Mouse (Mus musculus): Measurements from ENCODE around the gene Pmpca. TPM values are rescaled to one million over a fixed set of nuclear protein-coding genes. Genes with fewer than 3 reads are reported as not detected.

The Pmpca gene
- polyA plus RNA-seq (2016; fragmentation: Nextera tagmentation; extraction: Ambion mirVana): 142 and 145 TPM in 2 replicates

GRCm38 (mm10) chr2:26389154-26389690 is at the start of gene Pmpca, which contains the start of gene Entr1:
TSS of gene Pmpca (plus strand) at chr2:26389339.
TSS of gene Entr1 (minus strand) at chr2:26389316.
- Histone ChIP-seq H3K4me2 (peak within 1 kb of the TSS; percentile 98), H3K9ac (peak within 1 kb of the TSS; percentile 94), H3K36me3 (peaks cover 76% of the 10 kb centered on the region), H3K27me3 (replicated peaks) (no peaks in the 10 kb centered on the region), H3K9me3 (replicated peaks) (no peaks in the 10 kb centered on the region), H3K4me3 (peak within 1 kb of the TSS; percentile 95), H3K27ac (ENCODE audit: poor library complexity, severe bottlenecking) (peak within 1 kb of the TSS; percentile 34), H3K4me1 (replicated peaks) (peaks cover 20% of the 10 kb centered on the region)
- 0% methylated on average over 60 of the region's 60 CpGs for WGBS
- ATAC-seq (ENCODE audit: insufficient number of reproducible peaks, low FRiP score): peak; percentile 89

DNA sequence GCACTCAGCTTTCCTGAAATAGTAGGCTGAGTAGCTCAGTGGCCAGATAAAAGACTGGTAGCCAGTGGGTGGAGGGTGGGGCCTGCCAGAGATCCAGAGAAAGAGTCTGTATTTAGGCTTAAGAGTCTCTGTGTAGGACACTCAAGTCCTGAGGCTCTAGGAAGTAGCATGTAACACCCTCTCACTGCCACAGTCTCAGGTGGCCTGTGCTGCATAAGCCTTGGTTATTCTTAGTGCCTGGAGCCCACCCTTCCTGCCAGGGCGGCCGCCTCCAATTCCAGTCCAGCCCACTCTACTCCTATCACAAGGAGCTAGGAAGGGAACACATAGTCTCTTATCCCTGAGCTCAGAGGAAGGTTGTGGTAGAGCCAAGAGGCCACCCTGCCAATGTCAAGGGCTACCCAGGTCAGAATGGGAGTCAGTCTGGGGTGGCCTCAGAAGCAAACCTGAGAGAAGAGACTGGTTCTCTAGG is 47.6 kb upstream of the Pmpca start:
- 51% methylated on average over 2 of the region's 2 CpGs for WGBS
- Histone ChIP-seq H3K9ac (peak overlapping the region; percentile 61), H3K36me3 (peaks cover 77% of the 10 kb centered on the region), H3K9me3 (replicated peaks) (no peaks in the 10 kb centered on the region), H3K4me2 (peak overlapping the region; percentile 32), H3K4me1 (replicated peaks) (peaks cover 51% of the 10 kb centered on the region), H3K4me3 (no peak overlapping the region), H3K27ac (ENCODE audit: poor library complexity, severe bottlenecking) (peak overlapping the region; percentile 95), H3K27me3 (replicated peaks) (no peaks in the 10 kb centered on the region)
- peak; percentile 48 for ATAC-seq (ENCODE audit: insufficient number of reproducible peaks, low FRiP score)

GRCm38 (mm10) chr2:26342044-26342443 is 47.1 kb upstream of the Pmpca start:
- no peaks in the 10 kb centered on the region for H3K27me3 ChIP-seq (replicated peaks)
- H3K9me3 ChIP-seq (replicated peaks): no peaks in the 10 kb centered on the region
- H3K4me1 ChIP-seq (replicated peaks): peaks cover 51% of the 10 kb centered on the region
- H3K4me2 ChIP-seq: peak overlapping the region; percentile 32; the same call in 1 of the 2 replicates
- no peak overlapping the region for H3K4me3 ChIP-seq
- H3K27ac ChIP-seq (ENCODE audit: poor library complexity, severe bottlenecking): peak overlapping the region; percentile 95
- H3K36me3 ChIP-seq: peaks cover 82% of the 10 kb centered on the region
- WGBS: 40% methylated on average over 10 of the region's 10 CpGs
- peak; percentile 68 for ATAC-seq (ENCODE audit: insufficient number of reproducible peaks, low FRiP score)
- H3K9ac ChIP-seq: peak overlapping the region; percentile 61; the same call in 1 of the 2 replicates

- 61% methylated on average over 11 of the region's 11 CpGs for WGBS
- H3K4me2 ChIP-seq: peak overlapping the region; percentile 22; the same call in 1 of the 2 replicates
- no peak overlapping the region for H3K4me3 ChIP-seq
- H3K27ac ChIP-seq (ENCODE audit: poor library complexity, severe bottlenecking): peak overlapping the region; percentile 95
- H3K9ac ChIP-seq: peak overlapping the region; percentile 9; the same call in 1 of the 2 replicates
- ATAC-seq (ENCODE audit: insufficient number of reproducible peaks, low FRiP score): peak; percentile 47
- peaks cover 59% of the 10 kb centered on the region for H3K4me1 ChIP-seq (replicated peaks)
- H3K36me3 ChIP-seq: peaks cover 90% of the 10 kb centered on the region
- no peaks in the 10 kb centered on the region for H3K27me3 ChIP-seq (replicated peaks)
- H3K9me3 ChIP-seq (replicated peaks): no peaks in the 10 kb centered on the region
Measured at GRCm38 (mm10) chr2:26342609-26343490, 46.3 kb upstream of the Pmpca start.

DNA sequence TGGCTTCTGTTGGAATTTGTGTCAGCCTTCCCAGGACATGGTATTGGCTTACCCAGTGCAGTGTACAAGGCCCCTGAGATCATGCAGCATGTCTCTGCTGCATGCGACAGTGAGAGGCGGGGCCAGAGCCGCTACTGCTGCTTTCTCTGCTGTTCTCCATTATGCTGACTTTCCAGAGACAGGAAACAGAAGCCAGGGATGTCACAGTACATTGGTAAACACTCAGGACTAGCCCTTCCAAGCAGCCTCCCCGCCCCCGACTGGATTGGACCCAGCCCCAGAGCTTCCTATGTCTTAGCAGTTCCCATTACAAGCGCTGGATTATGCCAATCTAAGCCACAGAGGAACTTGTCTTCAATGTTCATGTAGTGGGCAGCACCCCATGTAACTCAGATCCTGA is 40.9 kb upstream of the Pmpca start:
- no peaks in the 10 kb centered on the region for H3K27me3 ChIP-seq (replicated peaks)
- no peaks in the 10 kb centered on the region for H3K9me3 ChIP-seq (replicated peaks)
- peaks cover 45% of the 10 kb centered on the region for H3K4me1 ChIP-seq (replicated peaks)
- peak overlapping the region; percentile 49 for H3K27ac ChIP-seq (ENCODE audit: poor library complexity, severe bottlenecking)
- no peak overlapping the region for H3K9ac ChIP-seq
- WGBS: 49% methylated on average over 6 of the region's 6 CpGs
- H3K4me3 ChIP-seq: no peak overlapping the region
- H3K36me3 ChIP-seq: peaks cover 71% of the 10 kb centered on the region
- ATAC-seq (ENCODE audit: insufficient number of reproducible peaks, low FRiP score): peak; percentile 29; the same call in 1 of the 2 replicates
- H3K4me2 ChIP-seq: no peak overlapping the region

DNA sequence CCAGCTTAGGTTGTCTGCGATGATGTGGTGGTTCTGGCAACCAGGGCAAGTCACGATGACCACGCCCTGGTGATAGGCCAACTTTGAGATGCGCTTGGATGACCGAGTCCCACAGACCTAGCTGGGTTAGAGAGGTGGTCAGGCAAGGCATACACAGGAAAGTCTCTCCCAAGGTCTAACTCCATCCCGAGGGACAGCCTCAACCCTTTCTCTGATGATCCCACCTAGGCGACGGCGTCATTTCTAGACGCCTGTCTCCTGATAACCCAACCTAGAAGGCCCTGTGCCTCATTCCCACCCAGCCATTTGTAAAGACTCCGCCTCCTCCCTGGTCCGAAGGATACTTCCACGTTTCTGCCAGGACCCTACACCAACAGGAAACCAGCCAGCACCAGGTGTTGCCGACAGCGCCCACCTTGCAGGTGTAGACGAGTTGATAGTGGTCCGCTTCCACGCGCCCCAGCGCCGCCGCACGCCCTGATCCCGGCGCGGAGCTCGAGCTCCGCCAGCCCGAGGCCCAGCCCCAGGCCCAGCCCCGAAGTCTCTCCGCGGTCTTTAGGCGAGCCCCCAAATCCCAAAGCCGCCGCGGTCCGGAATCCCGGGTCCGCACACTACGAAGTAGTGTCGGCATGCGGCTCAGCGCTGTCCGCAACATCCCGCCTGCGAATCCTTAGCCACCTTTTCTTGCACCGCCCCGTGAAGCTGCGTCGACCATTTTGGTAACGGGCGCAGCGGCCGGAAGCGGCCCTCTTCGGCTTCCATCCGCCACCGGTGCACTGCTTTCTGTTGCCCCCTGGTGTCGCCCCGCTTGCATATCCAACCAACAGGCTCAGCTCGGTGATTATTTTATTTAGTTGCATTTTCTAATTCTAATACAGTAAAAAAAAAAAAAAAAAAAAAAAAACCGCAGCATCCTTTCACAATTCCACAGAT is 37.5 kb upstream of the Pmpca start, which contains the start of gene Dnlz:
Gene Dnlz (minus strand): TSS at position 753 of the 933 bp plus-strand sequence.
- H3K9me3 ChIP-seq (replicated peaks): no peaks in the 10 kb centered on the region
- peak within 1 kb of the TSS; percentile 87 for H3K9ac ChIP-seq
- H3K4me2 ChIP-seq: peak within 1 kb of the TSS; percentile 97
- 2% methylated on average over 62 of the region's 62 CpGs for WGBS
- 0 out of 2 replicates have a peak, but pooled peaks cover 6% of the 10 kb centered on the region for H3K27me3 ChIP-seq (replicated peaks)
- ATAC-seq (ENCODE audit: insufficient number of reproducible peaks, low FRiP score): peak; percentile 75
- peaks cover 38% of the 10 kb centered on the region for H3K36me3 ChIP-seq
- H3K4me1 ChIP-seq (replicated peaks): peaks cover 42% of the 10 kb centered on the region
- peak within 1 kb of the TSS; percentile 79 for H3K4me3 ChIP-seq
- peak within 1 kb of the TSS; percentile 48 for H3K27ac ChIP-seq (ENCODE audit: poor library complexity, severe bottlenecking)

GRCm38 (mm10) chr2:26352291-26352910 is 36.7 kb upstream of the Pmpca start:
- H3K4me2 ChIP-seq: peak overlapping the region; percentile 97
- no peak overlapping the region for H3K27ac ChIP-seq (ENCODE audit: poor library complexity, severe bottlenecking)
- H3K36me3 ChIP-seq: peaks cover 30% of the 10 kb centered on the region
- H3K9ac ChIP-seq: peak overlapping the region; percentile 84
- 0 out of 2 replicates have a peak, but pooled peaks cover 6% of the 10 kb centered on the region for H3K27me3 ChIP-seq (replicated peaks)
- peaks cover 38% of the 10 kb centered on the region for H3K4me1 ChIP-seq (replicated peaks)
- H3K4me3 ChIP-seq: peak overlapping the region; percentile 79
- WGBS: 3% methylated on average over 36 of the region's 36 CpGs
- 0 out of 2 replicates have a peak, but pooled peaks have one; percentile 6 for ATAC-seq (ENCODE audit: insufficient number of reproducible peaks, low FRiP score)
- no peaks in the 10 kb centered on the region for H3K9me3 ChIP-seq (replicated peaks)

- Histone ChIP-seq H3K36me3 (peaks cover 22% of the 10 kb centered on the region), H3K27me3 (replicated peaks) (0 out of 2 replicates have a peak, but pooled peaks cover 6% of the 10 kb centered on the region), H3K9ac (no peak overlapping the region), H3K4me1 (replicated peaks) (peaks cover 30% of the 10 kb centered on the region), H3K9me3 (replicated peaks) (no peaks in the 10 kb centered on the region), H3K4me3 (peak overlapping the region; percentile 79; the same call in 1 of the 2 replicates), H3K27ac (ENCODE audit: poor library complexity, severe bottlenecking) (no peak overlapping the region), H3K4me2 (peak overlapping the region; percentile 97)
- 86% methylated on average over 11 of the region's 11 CpGs for WGBS
- ATAC-seq (ENCODE audit: insufficient number of reproducible peaks, low FRiP score): no peak
Measured at GRCm38 (mm10) chr2:26353066-26353980, 35.8 kb upstream of the Pmpca start.

GRCm38 (mm10) chr2:26354401-26354800 is 34.7 kb upstream of the Pmpca start:
- Histone ChIP-seq H3K4me1 (replicated peaks) (peaks cover 19% of the 10 kb centered on the region), H3K4me3 (no peak overlapping the region), H3K27me3 (replicated peaks) (0 out of 2 replicates have a peak, but pooled peaks cover 6% of the 10 kb centered on the region), H3K4me2 (no peak overlapping the region), H3K36me3 (peaks cover 11% of the 10 kb centered on the region), H3K9ac (no peak overlapping the region), H3K27ac (ENCODE audit: poor library complexity, severe bottlenecking) (no peak overlapping the region), H3K9me3 (replicated peaks) (no peaks in the 10 kb centered on the region)
- ATAC-seq (ENCODE audit: insufficient number of reproducible peaks, low FRiP score): no peak
- WGBS: 86% methylated on average over 4 of the region's 4 CpGs

Measured in heart, embryonic 12.5 days (tissue).